ENCODE assay signal across 8 mouse cellular contexts in the genomic region with DNA sequence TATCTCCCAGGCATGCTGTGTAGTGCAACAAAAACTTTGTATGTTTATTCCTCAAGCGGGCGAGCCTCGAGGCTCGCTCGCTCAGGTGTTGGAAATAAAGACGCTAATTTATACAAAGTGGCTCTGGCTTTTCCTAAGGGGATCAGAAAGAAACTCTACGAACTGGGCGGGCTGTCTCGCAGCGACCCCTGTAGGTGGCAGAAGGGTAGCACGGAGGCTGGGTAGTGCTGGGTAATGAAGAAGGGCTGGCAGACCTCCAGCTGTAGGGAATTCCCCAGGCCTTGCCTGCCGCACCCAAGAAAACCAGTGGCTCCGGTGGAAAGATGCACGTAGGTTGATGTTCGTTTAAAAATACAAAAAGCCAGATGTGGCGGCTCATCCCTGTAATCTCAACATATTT. TPM values are rescaled to one million over a fixed set of nuclear protein-coding genes. Genes with fewer than 3 reads are reported as not detected.
DNase-seq lines count a peak whose midpoint lies in the region; ATAC-seq and TF ChIP-seq lines count a peak whose summit lies in the region.

No protein-coding gene starts in this region.

- H3K27ac ChIP-seq in hindbrain, embryonic 11.5 days (ENCODE audit: low read depth, low read length): no peak overlapping the region
- H3K27ac ChIP-seq in hindbrain, embryonic 13.5 days: no peak overlapping the region
- H3K27ac ChIP-seq in CH12.LX (ENCODE audit: insufficient read depth, low read depth): no peak overlapping the region

- dilution Hi-C loops in CH12.LX (cut with MboI; ENCODE audit: extremely low pct_ligation_motif_present, extremely low pct_unique_long_range_greater_than_20kb, low sequenced_read_pairs): no loop called here

- TF ChIP-seq CTCF in CH12.LX (conservative IDR thresholded peaks at IDR 0.05 in 1 of 2, IDR thresholded peaks at IDR 0.05 in 1 of 2; ENCODE audit: low read depth in 2 of 2, low read length in 2 of 2): peak; percentile 30 to 79; a peak in 3 of 4 replicates
- peak; percentile 76 for TF ChIP-seq CTCF in brain, embryonic 14.5 days (IDR thresholded peaks at IDR 0.05; ENCODE audit: borderline replicate concordance, extremely low read depth, insufficient read depth, insufficient read length)

- no peaks in the 10 kb centered on the region for H3K79me2 ChIP-seq in CH12.LX (replicated peaks; ENCODE audit: control insufficient read depth, extremely low read depth, insufficient read depth, poor library complexity, severe bottlenecking)

- no peak overlapping the region for H3K4me2 ChIP-seq in hindbrain, embryonic 11.5 days (replicated peaks; ENCODE audit: low read depth, low read length)
- H3K4me2 ChIP-seq in hindbrain, embryonic 13.5 days: no peak overlapping the region
- H3K4me2 ChIP-seq in CH12.LX (ENCODE audit: insufficient read depth, low read depth, poor library complexity, severe bottlenecking): 0 out of 2 replicates have a peak overlapping the region, but pooled peaks have one; percentile 32

- H3K9ac ChIP-seq in hindbrain, embryonic 11.5 days (ENCODE audit: low read depth, low read length): no peak overlapping the region
- no peak overlapping the region for H3K9ac ChIP-seq in hindbrain, embryonic 13.5 days
- H3K9ac ChIP-seq in CH12.LX (ENCODE audit: insufficient read depth, low read depth): no peak overlapping the region

- DNase-seq in hindbrain, embryonic 11.5 days (ENCODE audit: low spot score): peak; percentile 72
- peak; percentile 83 for DNase-seq in CH12.LX (ENCODE audit: extremely low read depth)
- peak; percentile 86 for DNase-seq in brain, embryonic 14.5 days (ENCODE audit: low read depth)
- DNase-seq in gastrocnemius, adult 8-10 months (ENCODE audit: low spot score in 2 of 2): peak; percentile 79 to 84
- DNase-seq in layer of hippocampus, postnatal 14 days (ENCODE audit: low spot score in 2 of 2): peak; percentile 62 to 72
- DNase-seq in mesoderm, embryonic 11.5 days (ENCODE audit: low read depth, low spot score): peak; percentile 63
- peak; percentile 44 for DNase-seq in thymus, postnatal 0 days (ENCODE audit: low spot score)

- TF ChIP-seq RAD21 in CH12.LX (IDR thresholded peaks at IDR 0.05; ENCODE audit: low read depth, low read length): peak; percentile 57

- TF ChIP-seq EP300 in CH12.LX (IDR thresholded peaks at IDR 0.05; ENCODE audit: low read length): no peak

- ATAC-seq in hindbrain, embryonic 11.5 days (ENCODE audit: low FRiP score): no peak
- no peak for ATAC-seq in hindbrain, embryonic 13.5 days (ENCODE audit: low FRiP score)

- H3K4me1 ChIP-seq in hindbrain, embryonic 11.5 days (replicated peaks; ENCODE audit: control insufficient read depth, insufficient read depth, low read length): 0 out of 2 replicates have a peak, but pooled peaks cover 3% of the 10 kb centered on the region
- peaks cover 32% of the 10 kb centered on the region for H3K4me1 ChIP-seq in hindbrain, embryonic 13.5 days (replicated peaks)
- H3K4me1 ChIP-seq in CH12.LX (ENCODE audit: control insufficient read depth in 1 of 2, insufficient read depth in 2 of 2): peaks cover 8 to 22% of the 10 kb centered on the region in 2 experiments

- H3K36me3 ChIP-seq in hindbrain, embryonic 11.5 days (ENCODE audit: control insufficient read depth, insufficient read depth, low read length): no peaks in the 10 kb centered on the region
- H3K36me3 ChIP-seq in hindbrain, embryonic 13.5 days: no peaks in the 10 kb centered on the region
- H3K36me3 ChIP-seq in CH12.LX (replicated peaks in 1 of 2; ENCODE audit: control insufficient read depth in 1 of 2, insufficient read depth in 1 of 2, low read length in 1 of 2): no peaks in the 10 kb centered on the region

- 8% methylated on average over 16 of the region's 16 CpGs for WGBS in hindbrain, embryonic 11.5 days
- WGBS in hindbrain, embryonic 13.5 days: 9% methylated on average over 16 of the region's 16 CpGs

- no peaks in the 10 kb centered on the region for H3K9me3 ChIP-seq in hindbrain, embryonic 11.5 days (ENCODE audit: control insufficient read depth, low read length)
- H3K9me3 ChIP-seq in hindbrain, embryonic 13.5 days: no peaks in the 10 kb centered on the region
- H3K9me3 ChIP-seq in CH12.LX (replicated peaks; ENCODE audit: low read length): peaks cover 5% of the 10 kb centered on the region

- in situ Hi-C loops in CH12.LX (cut with MboI; ENCODE audit: low pct_ligation_motif_present, low pct_unique_long_range_greater_than_20kb, low sequenced_read_pairs): no loop called here

- TF ChIP-seq POLR2A in CH12.LX (IDR thresholded peaks at IDR 0.05; ENCODE audit: low read depth, low read length): no peak
- TF ChIP-seq POLR2A in brain, embryonic 14.5 days (IDR thresholded peaks at IDR 0.05; ENCODE audit: borderline replicate concordance, extremely low read depth, insufficient read depth, insufficient read length, poor library complexity, severe bottlenecking): no peak

- peaks cover 41% of the 10 kb centered on the region for H3K27me3 ChIP-seq in hindbrain, embryonic 11.5 days (ENCODE audit: control insufficient read depth, insufficient read depth, low read length)
- H3K27me3 ChIP-seq in hindbrain, embryonic 13.5 days: peaks cover 74% of the 10 kb centered on the region
- H3K27me3 ChIP-seq in CH12.LX (replicated peaks): peaks cover 49% of the 10 kb centered on the region

- H3K4me3 ChIP-seq in hindbrain, embryonic 11.5 days (ENCODE audit: low read depth, low read length): no peak overlapping the region
- no peak overlapping the region for H3K4me3 ChIP-seq in hindbrain, embryonic 13.5 days
- H3K4me3 ChIP-seq in CH12.LX (replicated peaks in 1 of 3; ENCODE audit: low read depth in 2 of 3, low read length in 2 of 3, poor library complexity in 1 of 3): no peak overlapping the region

TF ChIP-seq in CH12.LX, 34 proteins besides CTCF, POLR2A, EP300 and RAD21:
- peak; percentile 55 for TF ChIP-seq SMC3 (IDR thresholded peaks at IDR 0.05; ENCODE audit: low read depth, low read length)
- TF ChIP-seq ELF1 (IDR thresholded peaks at IDR 0.05; ENCODE audit: low read depth, low read length): 0 out of 2 replicates have a peak, but pooled peaks have one; percentile 6
- peak; percentile 41; the same call in 1 of the 2 replicates for TF ChIP-seq TCF12 (IDR thresholded peaks at IDR 0.05; ENCODE audit: low read depth, low read length)
- TF ChIP-seq MAX (IDR thresholded peaks at IDR 0.05; ENCODE audit: low read length): 0 out of 2 replicates have a peak, but pooled peaks have one; percentile 38
- TF ChIP-seq GABPA (IDR thresholded peaks at IDR 0.05; ENCODE audit: insufficient replicate concordance, low read depth, low read length): no peak
- TF ChIP-seq UBTF (IDR thresholded peaks at IDR 0.05; ENCODE audit: low read depth, low read length): no peak
- TF ChIP-seq JUN (IDR thresholded peaks at IDR 0.05; ENCODE audit: insufficient read depth, low read depth, low read length): no peak
- TF ChIP-seq IRF4 (IDR thresholded peaks at IDR 0.05; ENCODE audit: low read depth, low read length): peak; percentile 42
- TF ChIP-seq ETS1 (conservative IDR thresholded peaks at IDR 0.05; ENCODE audit: low read depth, low read length): no peak
- TF ChIP-seq BHLHE40 (IDR thresholded peaks at IDR 0.05; ENCODE audit: low read depth, low read length): no peak
- TF ChIP-seq MEF2A (IDR thresholded peaks at IDR 0.05; ENCODE audit: borderline replicate concordance, low read depth, low read length): peak; percentile 48; the same call in 1 of the 2 replicates
TF ChIP-seq in CH12.LX: peak in this region for 6.

RNA-seq across cellular contexts. Expression of gene Myod1, which starts 2.7 kb away (rescaled TPM):
- 1.2 and 3.2 TPM in 2 replicates for polyA plus RNA-seq in hindbrain, embryonic 11.5 days (2014; fragmentation: Nextera tagmentation; extraction: Ambion mirVana)
- polyA plus RNA-seq in hindbrain, embryonic 13.5 days (2015; fragmentation: Nextera tagmentation; extraction: Ambion mirVana): 0.94 and 1.4 TPM in 2 replicates
- total RNA-seq in CH12.LX (2012; rRNA removed): not detected in 2 replicates
- total RNA-seq in CH12.LX (2014; rRNA removed): not detected in 2 replicates
- polyA plus RNA-seq in CH12.LX (2012; ENCODE audit: insufficient read length, low read depth): not detected in 2 replicates
- 0.74 and 1.6 TPM in 2 replicates for polyA plus RNA-seq in brain, embryonic 14.5 days (2012; rRNA removed)
- total RNA-seq in gastrocnemius, adult 8-10 months (2022): 10 to 100 TPM; 11.1 to 14.3 (median 11.9) TPM
- not detected for total RNA-seq in layer of hippocampus, postnatal 14 days (2021)
- polyA plus RNA-seq in thymus, postnatal 0 days (2015; fragmentation: Nextera tagmentation; extraction: Ambion mirVana): 0.21 and 0.23 TPM in 2 replicates

RNA-seq across cellular contexts. Expression of gene Kcnc1, which starts 17.3 kb away (rescaled TPM):
- 1.7 and 3.1 TPM in 2 replicates for polyA plus RNA-seq in hindbrain, embryonic 11.5 days (2014; fragmentation: Nextera tagmentation; extraction: Ambion mirVana)
- polyA plus RNA-seq in hindbrain, embryonic 13.5 days (2015; fragmentation: Nextera tagmentation; extraction: Ambion mirVana): 9.6 and 9.7 TPM in 2 replicates
- total RNA-seq in CH12.LX (2012; rRNA removed) (0.04 and 0.08 TPM in 2 replicates), CH12.LX (2014; rRNA removed) (not detected in 2 replicates)
- polyA plus RNA-seq in CH12.LX (2012; ENCODE audit: insufficient read length, low read depth): 0.14 TPM in 1 of 2 replicates, not detected in the other
- polyA plus RNA-seq in brain, embryonic 14.5 days (2012; rRNA removed): 14.9 and 28.9 TPM in 2 replicates
- total RNA-seq in gastrocnemius, adult 8-10 months (2022): 10 to 100 TPM; 37.5 to 53.5 (median 49.3) TPM
- 10 to 100 TPM; 79.6 to 81.4 TPM for total RNA-seq in layer of hippocampus, postnatal 14 days (2021)
- 0.09 and 0.27 TPM in 2 replicates for polyA plus RNA-seq in thymus, postnatal 0 days (2015; fragmentation: Nextera tagmentation; extraction: Ambion mirVana)
